Mouse (Mus musculus) brain, adult 2 months (tissue): ENCODE results near the gene Magix.
"Not testable (repeated sequence)": the region's sequence is repeated elsewhere in the genome, so short reads cannot be mapped to it uniquely, and the experiment has no call there.

Source experiments
- DNase-seq: peaks from one replicate; pipeline ENCODE4 v3.0.0; 2011; ENCODE audit warnings: low read depth, low spot score

The Magix gene

DNA sequence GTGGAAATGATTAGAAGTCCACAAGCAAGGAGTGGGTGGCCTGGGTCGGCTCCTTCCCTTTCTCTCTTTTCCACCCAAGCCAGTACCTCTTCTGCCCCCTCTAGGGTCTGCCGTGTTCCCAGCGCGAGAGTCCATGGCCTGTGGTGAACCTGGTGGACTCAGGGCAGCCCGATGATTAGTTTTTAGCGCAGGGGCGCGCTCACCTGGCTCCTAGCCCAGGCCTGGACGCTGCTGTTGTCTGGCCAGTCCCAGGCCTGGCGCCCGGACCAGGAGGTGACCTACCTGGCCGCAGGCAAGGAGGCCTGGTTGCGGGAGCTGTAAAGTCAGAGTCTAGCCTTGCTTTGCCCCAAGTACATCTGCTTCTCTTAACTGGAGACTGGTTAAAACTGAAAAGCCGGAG is at the start of gene Magix:
Magix (minus strand) TSS at position 388 of the 400 bp plus-strand sequence.
- peak; percentile 26 for DNase-seq

DNA sequence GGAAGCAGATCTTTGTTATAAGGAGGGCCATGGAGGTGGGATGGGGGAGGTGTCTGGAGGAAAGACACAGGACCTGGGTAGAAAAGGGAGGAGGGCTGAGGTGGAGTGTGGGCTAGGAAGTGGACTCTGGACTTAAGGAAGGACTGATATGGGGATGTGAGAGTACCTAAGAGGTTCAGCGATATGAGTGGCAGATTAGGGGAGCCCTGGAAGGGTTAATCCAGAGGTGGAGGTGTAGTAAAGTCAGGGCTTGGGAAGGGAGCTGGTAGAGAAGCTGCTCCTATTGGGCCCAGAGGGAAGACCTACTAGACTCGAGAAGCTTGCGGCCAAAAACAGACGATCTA is 47.8 kb upstream of the Magix start:
- DNase-seq = peak; percentile 26

DNA sequence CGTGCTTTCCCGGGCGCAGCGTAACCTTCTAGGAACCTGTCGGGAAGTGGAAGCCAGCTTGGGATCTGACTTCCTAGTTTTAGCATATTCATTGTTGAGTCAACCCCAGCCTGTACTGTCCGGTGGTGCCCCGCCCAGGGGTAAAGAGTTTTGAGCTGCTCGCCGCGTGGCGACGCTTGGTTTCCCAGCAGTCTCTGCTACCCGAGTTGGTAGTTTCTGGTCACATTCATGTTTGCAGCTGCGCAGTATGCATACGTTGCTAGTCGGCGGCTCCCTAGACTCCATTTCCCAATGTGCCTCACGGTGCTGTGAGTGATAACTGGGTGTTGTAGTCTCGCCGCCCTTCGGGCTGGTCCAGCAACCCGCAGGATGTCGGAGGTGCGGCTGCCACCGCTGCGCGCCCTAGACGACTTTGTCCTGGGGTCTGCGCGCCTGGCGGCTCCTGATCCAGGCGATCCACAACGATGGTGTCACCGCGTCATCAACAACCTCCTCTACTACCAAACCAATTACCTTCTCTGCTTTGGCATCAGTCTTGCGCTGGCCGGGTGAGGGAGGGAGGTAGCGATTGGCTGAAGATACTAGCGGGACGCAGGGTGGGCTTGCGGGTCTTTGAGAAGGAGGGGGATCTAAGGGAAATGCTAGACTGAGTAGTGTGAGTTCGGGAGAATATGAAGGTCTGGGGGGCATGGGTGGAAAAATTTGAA is 47.3 kb upstream of the Magix start, which contains the start of gene Praf2:
Praf2 (plus strand) TSS at position 225 of the 707 bp plus-strand sequence.
- DNase-seq = peak; percentile 96

DNA sequence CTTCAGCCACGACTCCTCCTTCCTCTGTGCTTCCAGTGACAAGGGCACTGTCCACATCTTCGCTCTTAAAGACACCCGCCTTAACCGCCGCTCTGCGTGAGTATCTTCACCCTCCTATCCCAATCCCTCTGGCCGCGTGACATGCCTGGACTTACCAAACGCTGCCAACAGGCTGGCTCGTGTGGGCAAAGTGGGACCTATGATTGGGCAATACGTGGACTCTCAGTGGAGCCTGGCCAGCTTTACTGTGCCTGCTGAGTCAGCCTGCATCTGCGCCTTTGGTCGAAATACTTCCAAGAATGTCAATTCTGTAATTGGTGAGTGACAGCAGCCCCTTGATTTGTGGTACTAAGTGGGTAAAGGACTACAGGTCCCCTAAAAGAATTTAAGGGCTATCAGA is 46.1 kb upstream of the Magix start:
- DNase-seq = no peak

DNA sequence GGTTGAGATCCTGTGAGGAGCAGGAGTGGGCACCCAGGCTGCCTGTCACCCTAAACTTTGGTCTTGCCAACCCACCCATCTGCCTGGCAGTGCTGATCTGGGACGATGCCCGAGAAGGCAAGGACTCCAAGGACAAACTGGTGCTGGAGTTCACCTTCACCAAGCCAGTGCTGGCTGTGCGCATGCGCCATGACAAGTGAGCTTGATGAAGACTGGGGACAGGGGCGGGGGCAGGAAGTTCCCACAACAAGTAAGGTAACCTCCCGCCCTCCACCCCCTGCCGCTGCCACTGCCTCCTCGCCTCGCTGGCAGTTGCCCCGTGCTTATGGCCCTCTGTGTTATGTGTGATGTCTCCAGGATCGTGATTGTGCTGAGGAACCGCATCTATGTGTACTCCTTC is 44.8 kb upstream of the Magix start:
- no peak for DNase-seq

DNA sequence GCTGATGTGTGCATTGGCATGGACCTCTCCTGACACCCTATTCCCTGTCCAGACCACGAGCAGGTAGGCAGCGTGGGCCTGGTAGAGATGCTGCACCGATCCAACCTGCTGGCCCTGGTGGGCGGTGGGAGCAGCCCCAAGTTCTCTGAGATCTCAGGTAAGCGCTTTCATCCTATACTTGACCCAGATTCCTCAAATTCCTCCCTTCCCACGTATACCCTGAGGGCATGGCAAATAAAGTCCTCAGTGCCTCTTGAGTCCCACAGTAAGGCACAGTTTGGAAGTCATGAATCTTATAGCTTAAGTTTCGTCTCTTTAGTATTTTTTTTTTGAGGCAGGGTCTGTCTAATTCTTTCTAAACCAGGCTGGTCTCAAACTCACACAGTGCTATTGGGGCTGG is 43.1 kb upstream of the Magix start:
- no peak for DNase-seq

DNA sequence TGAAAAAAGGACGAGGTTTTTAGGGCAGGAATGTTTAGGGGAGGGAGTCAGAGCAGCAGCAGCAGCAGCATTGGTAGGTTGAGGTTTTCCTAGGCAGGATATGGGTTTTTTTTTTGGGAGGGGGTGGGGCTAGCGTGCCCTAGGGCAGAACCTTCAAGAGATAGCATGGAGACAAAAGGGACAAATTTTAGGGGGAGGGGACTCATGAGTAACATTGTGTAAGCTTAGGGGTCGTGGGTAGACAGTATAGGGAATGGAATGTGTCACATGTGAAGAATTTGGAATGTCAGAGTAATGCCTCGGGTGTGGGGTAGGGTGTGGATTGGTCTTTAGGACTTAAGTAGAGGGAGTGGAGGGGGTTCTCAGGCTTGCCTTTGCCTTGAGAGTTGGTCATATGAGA is 41.6 kb upstream of the Magix start:
- DNase-seq = no peak

DNA sequence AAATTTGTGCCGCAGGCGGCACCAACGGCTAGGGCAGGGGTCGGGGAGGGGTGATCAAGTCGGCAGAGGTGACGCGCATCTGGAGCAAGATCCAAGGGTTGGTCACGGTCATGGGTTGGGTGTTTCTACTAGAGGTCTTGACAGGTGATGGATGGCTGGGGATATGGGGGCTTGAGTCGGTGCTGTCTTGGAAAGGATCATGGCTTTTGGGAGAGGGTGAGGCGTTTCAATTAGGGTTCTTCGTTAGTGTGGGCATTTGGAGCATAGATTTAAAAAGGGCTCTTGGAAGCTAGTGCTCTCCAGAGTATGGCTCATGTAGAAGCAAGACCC is 41.2 kb upstream of the Magix start:
- no peak for DNase-seq

DNA sequence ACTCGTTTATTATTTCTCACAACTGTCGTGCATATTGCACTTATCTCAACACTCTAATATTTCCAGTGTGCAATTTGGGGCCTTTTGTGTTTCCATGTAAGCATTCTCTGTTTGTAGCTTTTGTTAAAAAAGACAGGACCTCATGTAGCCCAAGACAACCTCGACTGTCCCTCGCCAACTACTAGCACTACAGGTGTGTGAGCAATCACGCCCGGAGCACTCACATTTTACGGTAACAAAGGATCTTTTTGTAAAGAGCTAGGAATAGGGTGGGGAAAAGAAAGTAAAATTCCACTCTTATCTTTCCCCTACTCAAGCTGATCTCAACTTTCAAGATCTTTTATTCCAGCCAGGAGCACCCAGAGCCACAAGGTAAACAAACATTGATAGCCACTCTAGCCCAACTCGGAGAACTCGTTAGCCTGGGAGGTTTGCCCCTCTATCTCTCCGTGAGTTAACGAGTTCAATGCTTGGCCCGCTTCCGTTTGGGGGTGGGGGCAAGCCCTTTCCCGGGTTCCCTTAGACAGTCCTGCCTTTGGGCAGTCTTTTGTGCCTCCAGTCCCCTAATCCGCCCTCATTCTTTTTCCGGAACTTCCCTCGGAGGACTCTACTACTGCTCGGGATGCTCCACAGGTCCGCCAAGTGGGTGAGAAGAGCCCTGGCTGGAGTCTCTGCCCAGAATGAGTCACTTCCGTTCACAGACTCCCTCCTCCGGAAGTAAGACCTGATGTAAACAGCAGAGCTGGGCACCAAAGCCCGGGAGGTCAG is 40.6 kb upstream of the Magix start, which contains the start of gene Gm45208:
Gm45208 (plus strand) TSS at position 732 of the 768 bp plus-strand sequence.
- DNase-seq = peak; percentile 92

DNA sequence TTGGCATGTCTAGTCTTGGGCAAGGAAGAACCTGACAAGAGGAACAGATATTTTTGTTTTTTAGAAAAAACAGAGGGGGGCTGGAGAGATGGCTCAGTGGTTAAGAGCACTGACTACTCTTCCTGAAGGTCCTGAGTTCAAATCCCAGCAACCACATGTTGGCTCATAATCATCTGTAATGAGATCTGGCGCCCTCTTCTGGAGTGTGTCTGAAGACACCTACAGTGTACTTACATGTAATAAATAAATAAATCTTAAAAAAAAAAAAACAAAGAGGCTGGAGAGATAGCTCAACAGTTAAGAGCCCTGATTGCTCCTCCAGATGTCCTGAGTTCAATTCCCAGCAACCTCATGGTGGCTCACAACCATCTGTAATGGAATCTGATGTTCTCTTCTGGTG is 35.0 kb upstream of the Magix start:
- not testable (repeated sequence) for DNase-seq

DNA sequence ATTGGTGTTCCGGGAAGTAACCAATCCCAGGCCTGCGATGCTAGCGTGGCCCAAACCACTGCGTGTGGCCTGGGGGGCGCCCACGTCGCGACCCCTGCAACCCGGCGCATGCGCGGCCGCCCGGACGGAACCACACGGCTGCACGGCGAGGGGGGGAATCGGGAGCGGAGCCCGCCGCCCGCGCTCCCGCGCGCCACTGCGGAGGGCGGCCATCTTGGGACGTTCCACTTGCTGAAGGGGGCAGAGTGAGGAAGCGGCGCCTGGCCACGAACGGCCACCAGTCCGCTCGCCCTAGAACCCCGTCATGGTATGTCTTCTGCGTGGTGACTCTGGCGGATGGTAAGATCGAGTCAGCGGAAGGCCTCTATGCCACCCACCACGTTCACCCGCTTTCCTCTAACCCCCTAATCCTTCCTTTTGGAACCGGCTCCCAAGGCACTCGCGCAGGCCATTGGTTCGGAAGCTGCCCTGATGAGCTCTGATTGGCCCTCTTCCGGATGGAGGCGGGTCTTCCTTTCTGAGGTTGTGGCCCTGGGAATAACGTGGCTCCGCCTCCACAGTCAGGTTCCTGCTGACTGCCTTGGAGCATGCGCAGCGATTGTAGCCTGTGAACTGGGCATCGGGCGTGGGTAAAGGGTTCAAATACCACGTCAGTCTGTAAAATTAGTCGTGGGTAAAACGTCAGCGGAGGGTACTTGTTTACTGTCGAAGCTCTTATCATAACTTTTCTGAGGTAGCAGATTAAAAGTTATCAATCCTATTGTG is 33.3 kb upstream of the Magix start, which contains the start of gene Wdr45:
Wdr45 (plus strand) TSS at position 199 of the 765 bp plus-strand sequence.
- DNase-seq = peak; percentile 99

DNA sequence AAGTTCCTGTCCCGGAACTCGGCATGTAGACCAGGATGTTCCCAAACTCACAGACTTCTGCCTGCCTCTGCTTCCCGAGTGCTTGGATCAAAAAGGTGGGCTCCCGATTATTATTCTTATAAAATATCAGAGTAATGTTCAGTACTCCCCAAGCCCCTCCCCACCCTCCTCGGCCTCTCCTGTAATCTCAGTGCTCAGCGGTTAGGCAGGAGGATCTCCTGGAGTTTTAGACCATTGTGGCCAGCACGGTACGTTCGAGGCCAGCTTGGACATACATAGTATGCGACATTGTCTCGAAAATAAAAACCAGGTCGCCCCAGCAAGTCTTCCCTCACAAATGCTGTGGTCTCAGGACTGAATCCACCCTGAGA is 32.7 kb upstream of the Magix start:
- DNase-seq = not testable (repeated sequence)

DNA sequence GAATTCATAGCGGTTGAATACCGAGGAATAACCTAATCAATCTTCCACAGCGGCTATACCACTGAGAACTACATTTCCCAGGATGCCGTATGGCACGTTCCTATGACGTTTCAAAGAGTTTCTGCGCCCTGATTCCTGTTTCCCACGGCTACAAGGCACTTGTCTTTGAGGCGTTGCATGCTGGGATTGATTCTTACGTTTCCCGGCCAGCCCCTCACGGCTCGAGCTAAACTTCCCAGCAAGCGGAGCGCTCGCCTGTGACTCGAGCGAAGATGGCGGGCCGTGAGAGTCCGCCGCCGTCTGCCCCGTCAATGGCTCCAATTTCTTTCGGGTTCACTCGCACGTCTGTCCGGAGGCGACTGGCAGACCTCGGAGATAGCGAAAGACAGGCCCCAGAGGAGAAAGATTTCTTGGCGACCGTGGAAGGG is 15.9 kb upstream of the Magix start, which contains the start of gene Gpkow:
Gpkow (plus strand) TSS at position 178 of the 428 bp plus-strand sequence.
- peak; percentile 99 for DNase-seq

DNA sequence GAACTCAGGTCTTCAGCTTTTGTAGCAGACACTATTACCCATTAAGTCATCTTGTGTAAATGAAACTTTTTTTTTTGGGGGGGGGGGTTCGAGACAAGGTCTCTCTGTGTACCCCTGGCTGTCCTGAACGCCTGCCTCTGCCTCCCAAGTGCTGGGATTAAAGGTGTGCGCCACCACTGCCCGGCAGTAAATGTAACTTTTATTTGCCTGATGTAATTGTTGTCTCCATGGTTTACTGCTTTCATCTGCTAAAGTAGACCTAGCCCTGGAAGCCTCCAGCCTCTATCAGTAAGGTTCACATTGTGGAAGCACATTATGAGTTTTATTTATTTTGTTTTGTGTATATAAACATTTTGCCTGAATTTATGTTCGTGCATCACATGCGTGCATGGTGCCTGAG is 15.5 kb upstream of the Magix start:
- no peak for DNase-seq

DNA sequence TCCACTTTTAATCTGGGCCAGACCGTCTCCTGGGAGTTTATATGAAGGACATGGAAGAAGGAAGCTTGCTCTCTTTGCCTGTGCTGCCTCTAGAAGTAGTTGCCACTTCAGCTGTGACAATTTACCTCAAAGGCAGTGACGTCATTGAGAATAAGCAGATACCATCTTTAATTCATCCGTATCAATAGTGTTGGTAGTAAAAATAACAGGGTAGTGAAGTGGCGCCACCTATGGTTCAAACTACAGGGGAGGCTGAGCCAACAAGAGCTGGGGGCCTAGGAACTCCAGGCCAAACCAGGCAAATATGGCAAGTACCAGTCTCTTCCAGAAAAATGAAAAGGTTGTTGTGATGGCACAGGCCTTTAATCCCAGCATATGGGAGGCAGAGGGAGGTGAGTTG is 11.8 kb upstream of the Magix start:
- DNase-seq = peak; percentile 50

DNA sequence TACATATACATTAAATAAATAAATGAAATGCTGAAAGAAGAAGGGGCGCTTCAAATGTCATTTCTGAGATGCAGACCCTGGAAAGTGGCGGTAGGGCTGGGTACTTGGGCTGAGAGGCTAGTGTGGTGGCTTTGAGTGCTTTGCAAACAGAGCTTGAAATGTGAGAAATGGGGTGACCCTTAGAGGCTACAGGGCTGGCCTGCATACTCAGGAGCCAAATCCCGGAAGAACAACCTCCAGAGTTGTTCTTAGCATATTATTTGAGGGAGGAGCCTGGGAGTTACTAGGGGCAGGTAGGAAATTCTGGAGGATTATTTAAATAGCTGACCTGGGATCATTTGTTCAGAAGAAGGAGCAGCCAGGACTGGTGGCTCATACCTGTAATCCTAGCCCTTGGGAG is 9.4 kb upstream of the Magix start:
- no peak for DNase-seq

DNA sequence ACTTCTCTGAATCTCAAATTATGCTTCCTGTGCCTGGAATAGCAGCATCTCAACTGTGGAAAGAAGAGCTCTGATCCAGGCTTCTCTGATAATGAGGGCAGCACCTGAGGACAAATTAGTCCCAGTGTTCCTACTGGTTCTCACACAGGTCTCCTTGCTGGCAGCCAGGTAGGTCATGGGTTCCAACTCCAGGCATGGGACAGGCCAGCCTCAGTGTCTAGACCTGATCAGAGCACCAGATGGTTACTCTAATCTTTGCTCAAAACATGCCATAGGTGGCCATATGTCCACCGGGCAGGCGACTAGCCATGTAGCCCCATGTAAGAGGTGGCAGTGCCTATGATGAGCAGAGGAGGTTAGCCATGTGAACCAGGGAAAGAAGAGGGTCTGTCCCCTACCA is 7.3 kb upstream of the Magix start:
- DNase-seq = peak; percentile 58

DNA sequence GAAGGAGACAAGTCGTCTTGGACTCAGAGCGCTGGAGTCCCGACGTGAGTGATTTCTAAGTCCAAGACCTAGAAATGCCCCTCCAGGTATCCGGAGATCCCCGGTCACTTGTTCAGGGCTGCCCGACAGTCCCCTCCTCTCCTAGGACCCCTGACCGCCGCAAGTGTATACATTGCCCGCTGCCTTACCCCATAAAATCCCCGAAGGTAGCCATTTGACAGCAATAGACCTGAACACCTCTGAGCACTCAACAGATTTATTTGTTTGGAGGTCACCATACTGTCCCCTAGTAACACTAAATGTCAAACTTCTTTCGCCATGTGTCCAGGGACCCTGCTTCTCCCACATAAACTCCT is 1.0 kb downstream of the Magix start:
- no peak for DNase-seq

DNA sequence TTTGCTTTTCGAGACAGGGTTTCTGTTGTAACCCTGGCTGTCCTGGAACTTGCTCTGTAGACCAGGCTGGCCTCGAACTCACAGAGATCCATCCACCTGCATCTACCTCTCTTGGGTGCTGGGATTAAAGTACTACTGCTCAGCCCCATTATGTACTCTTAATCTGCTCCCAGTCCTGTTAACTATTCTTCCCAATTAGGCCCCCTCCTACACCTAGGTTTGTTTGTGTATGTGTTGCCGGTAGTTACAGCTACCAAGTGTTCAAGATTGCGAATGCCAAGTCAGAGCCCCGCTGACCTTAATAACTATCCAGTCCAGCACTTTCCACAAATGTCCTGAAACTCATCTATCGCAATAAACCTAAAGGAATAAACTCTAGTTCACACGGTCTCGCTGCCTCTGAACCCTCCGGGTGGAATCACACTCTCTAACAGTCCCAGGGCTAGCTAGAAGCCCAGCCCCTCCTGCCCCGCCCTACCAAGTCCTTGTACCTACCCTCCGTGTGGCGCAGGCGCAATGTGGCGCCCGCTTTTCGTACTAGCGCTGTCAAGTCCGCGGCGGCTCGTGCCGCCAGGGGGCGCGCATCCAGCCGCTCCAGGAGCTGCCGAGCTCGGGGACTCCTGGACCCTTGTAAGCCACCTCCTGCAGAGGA is 1.5 kb downstream of the Magix start:
- peak; percentile 94 for DNase-seq

DNA sequence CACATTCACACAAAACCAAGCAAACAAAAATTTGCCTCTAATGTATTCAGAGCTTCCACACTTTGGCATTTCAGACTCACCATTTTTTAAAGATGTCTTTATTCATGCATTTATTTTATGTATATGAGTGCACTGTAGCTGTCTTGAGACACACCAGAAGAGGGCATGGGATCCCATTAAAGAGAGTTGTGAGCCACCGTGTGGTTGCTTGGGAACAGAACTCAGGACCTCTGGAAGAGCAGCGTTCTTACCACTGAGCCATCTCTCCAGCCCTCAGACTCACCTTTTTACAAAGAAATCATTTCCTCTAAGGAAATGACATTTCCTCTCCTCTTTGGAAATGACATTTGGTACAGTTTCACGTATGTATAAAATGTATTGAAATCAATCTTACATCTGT is 2.1 kb downstream of the Magix start:
- DNase-seq = peak; percentile 47

DNA sequence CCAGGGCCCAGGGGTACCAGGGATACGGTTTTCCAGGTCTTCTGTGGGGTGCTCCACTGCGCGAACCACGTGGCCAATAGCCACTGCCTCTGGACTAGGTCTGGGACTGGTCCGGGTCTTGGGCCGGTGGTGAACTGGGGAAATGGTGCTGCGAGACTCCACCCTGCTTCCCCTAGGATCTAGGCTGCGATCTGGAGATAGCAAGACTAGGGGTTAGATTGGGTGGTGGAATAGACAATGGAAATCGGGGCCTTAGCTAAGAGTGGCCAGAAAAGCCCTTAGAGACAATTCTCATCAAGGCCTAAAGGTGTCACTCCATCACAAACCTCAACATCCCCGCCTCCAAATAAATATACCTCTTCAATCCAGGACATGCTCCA is 6.1 kb downstream of the Magix start:
- no peak for DNase-seq
